Mouse (Mus musculus): Measurements from ENCODE around the gene Smim9.

DNA sequence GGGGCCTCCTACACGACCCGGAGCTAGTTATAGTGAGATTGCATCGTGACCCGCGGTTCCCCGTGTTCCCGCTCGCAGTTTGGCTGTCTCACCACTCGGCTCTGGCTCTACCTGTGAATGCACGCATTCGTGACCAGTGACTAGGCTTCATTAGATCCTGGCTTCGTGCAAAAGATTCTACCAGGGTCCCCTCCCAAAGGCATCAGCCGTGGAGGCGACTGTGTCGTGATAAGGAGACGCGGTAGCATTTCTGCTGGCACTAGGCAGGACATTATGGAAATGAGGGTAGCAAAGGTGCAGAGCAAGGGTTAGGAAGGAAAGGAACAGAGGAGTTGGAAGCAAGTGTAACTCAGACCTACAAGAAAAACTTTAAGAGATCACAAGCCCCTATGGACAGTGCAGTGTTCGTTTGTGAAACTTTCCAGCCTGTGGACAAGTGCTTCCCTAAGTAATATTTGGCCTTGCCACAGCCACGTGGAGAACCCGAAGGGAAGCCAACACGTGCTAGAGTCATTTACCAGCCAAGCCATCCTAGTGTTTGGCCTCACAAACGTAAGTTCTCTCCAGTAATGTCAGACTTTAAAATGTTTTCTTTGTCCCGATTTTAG lies 67.3 kb downstream of the Smim9 start:
- TF ChIP-seq CTCF (IDR thresholded peaks at IDR 0.05; ENCODE audit: low read depth, low read length) (no peak), POLR2A (IDR thresholded peaks at IDR 0.05; ENCODE audit: extremely low read depth, insufficient read depth, low read length) (no peak)

Measured in liver, adult 2 months (tissue).